Mouse (Mus musculus) layer of hippocampus, adult 18-20 months (tissue): ENCODE results near the gene Pnma3. TPM values are rescaled to one million over a fixed set of nuclear protein-coding genes. Genes with fewer than 3 reads are reported as not detected.
A peak's percentile ranks its signal among the peaks of the same experiment; 100 is the strongest.
"Not testable (repeated sequence)": the region's sequence is repeated elsewhere in the genome, so short reads cannot be mapped to it uniquely, and the experiment has no call there.

Experiments used
- DNase-seq, 2 experiments: peaks; one replicate each; pipeline ENCODE4 v3.0.0; 2022; ENCODE audit warnings: low spot score in 2 of 2
- long read RNA-seq: library from polyadenylated mRNA; stranded (forward); transcript quantifications from one replicate; pipeline ENCODE4 v2.0.0, GENCODE M21; 2021
- total RNA-seq, 2 experiments: library from RNA; stranded (reverse); gene quantifications; 2 replicates each; pipeline ENCODE4 v1.2.3; 2021

The Pnma3 gene
- total RNA-seq = 10 to 100 TPM; 16.0 to 19.9 TPM
- long read RNA-seq, partial matches to known transcripts = 0 of 4 reads
- long read RNA-seq, other reads (novel, unspliced or antisense) = 0 of 4 reads

GRCm38 (mm10) chrX:73064415-73064793, at the start of gene Pnma3:
TSS of gene Pnma3 (plus strand) at chrX:73064787.
- DNase-seq = no peak

GRCm38 (mm10) chrX:73037003-73037402, 27.6 kb upstream of the Pnma3 start, which contains the start of gene Pnma5:
TSS of gene Pnma5 (minus strand) at chrX:73037103.
- no peak for DNase-seq

GRCm38 (mm10) chrX:73038831-73039230, 25.8 kb upstream of the Pnma3 start:
- no peak for DNase-seq

- no peak for DNase-seq
These were observed 24.9 kb upstream of the Pnma3 start for GRCm38 (mm10) chrX:73039666-73040065.

GRCm38 (mm10) chrX:73053860-73054563, 10.6 kb upstream of the Pnma3 start:
- DNase-seq = peak; percentile 90 to 97

- no peak for DNase-seq
These were observed 3.1 kb upstream of the Pnma3 start for GRCm38 (mm10) chrX:73061528-73061927.

- DNase-seq = no peak
These were observed 2.3 kb upstream of the Pnma3 start for GRCm38 (mm10) chrX:73062323-73062722.

- DNase-seq = peak in 1 of 2 experiments; percentile 44
These were observed 824 bp upstream of the Pnma3 start for GRCm38 (mm10) chrX:73063512-73064414.

- DNase-seq = not testable (repeated sequence)
These were observed 2.3 kb downstream of the Pnma3 start for GRCm38 (mm10) chrX:73066765-73067312.

GRCm38 (mm10) chrX:73082267-73083055, 17.9 kb downstream of the Pnma3 start, which contains the start of gene Xlr4a:
TSS of gene Xlr4a (minus strand) at chrX:73082478.
- not testable (repeated sequence) for DNase-seq

GRCm38 (mm10) chrX:73096941-73097508, 32.4 kb downstream of the Pnma3 start, which contains the start of gene Xlr3a:
TSS of gene Xlr3a (minus strand) at chrX:73097095.
- not testable (repeated sequence) for DNase-seq

GRCm38 (mm10) chrX:73116747-73117146, 52.2 kb downstream of the Pnma3 start, which contains the start of gene Gm14685:
TSS of gene Gm14685 (plus strand) at chrX:73117047.
- not testable (repeated sequence) for DNase-seq

Other genes starting within 250 kb of the Pnma3 start
- gene Gabrq, start 239.6 kb upstream of the Pnma3 start, total RNA-seq = under 1 TPM; 0.36 to 0.89 TPM
- gene Cetn2, start 146.4 kb upstream of the Pnma3 start, total RNA-seq = 10 to 100 TPM; 51.2 to 54.5 TPM
- gene Nsdhl, start 146.2 kb upstream of the Pnma3 start, total RNA-seq = 10 to 100 TPM; 18.3 to 23.5 TPM
- 1 to 10 TPM; 1.3 to 1.4 TPM for gene Zfp185, start 77.4 kb upstream of the Pnma3 start, total RNA-seq
- gene Pnma5, start 27.7 kb upstream of the Pnma3 start, total RNA-seq = under 1 TPM; 0.20 to 0.48 TPM
- not detected for gene Xlr4a, start 17.7 kb downstream of the Pnma3 start, total RNA-seq
- 1 to 10 TPM in 1 of 2 experiments, under 1 TPM in 1; 0.94 to 2.7 TPM for gene Xlr3a, start 32.3 kb downstream of the Pnma3 start, total RNA-seq
- 1 to 10 TPM; 2.3 to 3.2 TPM for gene Gm14685, start 52.3 kb downstream of the Pnma3 start, total RNA-seq
- not detected for gene Xlr5b, start 84.0 kb downstream of the Pnma3 start, total RNA-seq
- gene DXBay18, start 84.7 kb downstream of the Pnma3 start, total RNA-seq = 1 to 10 TPM in 1 of 2 experiments, under 1 TPM in 1; 0.62 to 2.7 TPM
- not detected for gene Spin2d, start 112.2 kb downstream of the Pnma3 start, total RNA-seq
- 10 to 100 TPM in 1 of 2 experiments, under 1 TPM in 1; 0.69 to 14.7 TPM for gene Xlr3b, start 127.4 kb downstream of the Pnma3 start, total RNA-seq
- 1 to 10 TPM in 1 of 2 experiments, not detected in 1; 1.2 TPM for gene Xlr4b, start 149.5 kb downstream of the Pnma3 start, total RNA-seq
- gene F8a, start 163.5 kb downstream of the Pnma3 start, total RNA-seq = 10 to 100 TPM; 14.9 to 15.2 TPM
- gene Xlr4c, start 178.3 kb downstream of the Pnma3 start, total RNA-seq = under 1 TPM in 1 of 2 experiments, not detected in 1; 0.86 TPM
- gene Xlr3c, start 200.6 kb downstream of the Pnma3 start, total RNA-seq = not detected
- not detected for gene Xlr5a, start 228.2 kb downstream of the Pnma3 start, total RNA-seq
- not detected for gene Xlr5c, start 228.2 kb downstream of the Pnma3 start, total RNA-seq